Mouse (Mus musculus): ENCODE measurements around the gene Pip5k1b.

The Pip5k1b gene

DNA sequence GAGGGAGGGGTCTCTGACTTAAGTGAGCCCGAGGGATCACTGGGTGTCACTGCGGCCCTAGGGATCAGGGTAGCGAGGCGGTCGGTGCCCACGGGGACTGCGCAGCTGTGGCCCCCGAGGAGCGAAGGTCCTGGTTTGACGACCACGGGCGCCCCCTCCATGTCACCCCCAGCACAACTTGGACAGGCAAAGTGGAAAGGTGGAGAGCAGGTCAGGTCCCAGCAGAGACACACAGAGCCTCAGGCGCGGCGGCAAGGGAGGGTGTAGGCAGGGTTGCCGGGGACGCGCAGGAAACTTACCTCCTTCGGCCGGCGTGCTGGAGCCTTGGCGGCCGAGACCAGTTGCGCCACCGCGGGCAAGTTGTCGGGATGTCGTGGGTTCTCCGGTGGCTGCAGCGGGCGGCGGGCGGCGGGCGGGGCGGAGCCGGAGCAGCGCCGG lies at the start of gene Pip5k1b:
TSS of gene Pip5k1b (minus strand) at position 407 of the 438 bp plus-strand sequence.
- DNase-seq, result peak; percentile 54 to 63

DNA sequence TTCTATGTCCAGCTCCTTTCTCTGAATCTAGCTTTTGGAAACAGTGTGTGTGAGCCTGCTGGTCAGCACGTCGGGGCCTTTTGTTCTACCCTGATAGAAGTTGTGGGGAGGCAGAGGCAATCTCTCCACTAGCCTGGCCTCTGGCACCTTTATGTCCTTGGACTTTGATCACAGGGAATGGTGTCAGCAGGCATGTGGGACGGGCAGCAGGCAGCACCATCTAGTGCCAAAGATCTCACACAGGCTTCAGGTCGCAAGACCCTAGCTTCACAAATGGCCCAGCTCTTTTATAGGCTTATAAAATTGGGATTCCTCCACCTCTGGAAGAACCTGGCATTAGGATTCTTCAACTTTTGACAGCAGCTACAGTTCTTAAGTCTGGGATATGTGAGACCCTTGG lies 48.4 kb upstream of the Pip5k1b start:
- no peak for DNase-seq

DNA sequence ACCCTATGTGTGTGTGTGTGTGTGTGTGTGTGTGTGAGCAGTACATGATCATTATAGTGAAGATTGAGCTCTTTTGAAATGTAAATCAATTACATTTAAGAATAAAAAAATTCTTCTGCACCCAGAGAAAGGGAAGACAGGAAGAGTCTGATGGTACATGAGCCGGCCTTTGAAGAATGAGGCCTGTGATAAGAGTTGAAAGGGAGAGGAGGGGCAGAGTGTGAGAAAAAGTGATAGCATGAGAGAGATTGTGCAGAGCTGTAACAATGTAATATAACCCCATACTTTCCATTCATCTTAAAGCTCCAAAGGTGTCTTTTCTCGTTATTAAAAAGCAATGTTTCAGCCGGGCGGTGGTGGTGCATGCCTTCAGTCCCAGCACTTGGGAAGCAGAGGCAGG lies 47.8 kb upstream of the Pip5k1b start:
- no peak for DNase-seq

DNA sequence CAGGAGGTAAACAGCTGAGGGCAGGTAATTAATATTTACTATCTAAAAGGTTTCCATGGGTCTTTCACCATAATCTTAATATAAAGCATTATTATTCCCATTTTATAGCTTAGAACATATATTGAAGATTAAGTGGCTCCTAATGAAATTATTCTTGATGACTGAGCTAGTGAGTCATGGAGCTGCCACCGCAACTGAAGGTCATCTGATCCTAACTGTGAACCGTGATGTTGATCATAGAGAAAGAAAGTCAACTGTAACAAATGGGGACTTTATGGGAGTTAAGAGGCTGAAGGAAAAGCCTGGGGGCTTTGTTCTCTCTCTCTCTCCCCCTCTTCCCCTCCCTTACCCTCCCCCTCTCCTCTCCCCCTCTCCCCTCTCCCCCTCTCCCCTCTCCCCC lies 31.1 kb upstream of the Pip5k1b start:
- DNase-seq, result no peak

GRCm38 (mm10) chr19:24585171-24585570 lies 29.5 kb upstream of the Pip5k1b start:
- DNase-seq, result no peak

DNA sequence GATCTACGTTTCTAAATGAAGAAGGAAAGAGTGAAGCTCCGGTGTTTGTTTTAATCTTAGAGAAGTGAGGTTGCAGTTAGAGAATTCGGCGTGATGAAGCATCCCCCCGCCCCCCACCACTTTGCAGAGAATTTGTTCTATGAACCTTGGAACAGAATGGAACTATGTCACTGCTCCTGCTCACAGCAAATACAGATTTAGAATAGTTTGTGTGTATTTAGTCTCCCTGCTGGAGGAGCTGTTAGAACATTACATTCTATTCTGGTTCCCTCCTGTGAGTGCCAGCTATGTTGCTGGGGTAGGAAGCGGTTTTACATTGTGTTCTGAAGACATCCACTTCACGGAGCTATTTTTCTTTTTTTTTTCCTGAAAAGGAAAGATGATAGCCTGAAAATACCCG lies 28.3 kb upstream of the Pip5k1b start:
- no peak for DNase-seq

- DNase-seq, result no peak
These were observed 20.5 kb upstream of the Pip5k1b start for GRCm38 (mm10) chr19:24576125-24576524.

DNA sequence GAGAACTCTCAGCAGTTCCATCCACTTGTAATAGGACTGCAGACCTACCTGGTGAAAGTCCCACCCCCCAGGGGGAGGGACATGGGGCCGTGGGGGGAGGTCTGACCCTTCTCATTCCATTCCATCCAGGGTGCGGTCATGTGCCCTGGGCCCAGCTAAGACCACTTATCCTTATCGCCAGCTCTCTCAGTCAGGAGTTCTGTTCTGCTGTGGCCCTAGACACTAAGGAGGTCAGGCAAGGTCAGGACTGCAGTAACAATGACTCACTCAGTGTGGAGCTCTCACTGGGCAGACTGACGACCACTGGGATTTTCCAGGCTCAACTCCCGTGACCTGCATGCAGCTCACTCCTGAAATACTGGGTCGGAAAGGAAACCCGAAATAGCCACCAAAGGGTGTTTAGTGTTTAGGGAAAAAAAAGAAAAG lies 16.1 kb upstream of the Pip5k1b start:
- no peak for DNase-seq

DNA sequence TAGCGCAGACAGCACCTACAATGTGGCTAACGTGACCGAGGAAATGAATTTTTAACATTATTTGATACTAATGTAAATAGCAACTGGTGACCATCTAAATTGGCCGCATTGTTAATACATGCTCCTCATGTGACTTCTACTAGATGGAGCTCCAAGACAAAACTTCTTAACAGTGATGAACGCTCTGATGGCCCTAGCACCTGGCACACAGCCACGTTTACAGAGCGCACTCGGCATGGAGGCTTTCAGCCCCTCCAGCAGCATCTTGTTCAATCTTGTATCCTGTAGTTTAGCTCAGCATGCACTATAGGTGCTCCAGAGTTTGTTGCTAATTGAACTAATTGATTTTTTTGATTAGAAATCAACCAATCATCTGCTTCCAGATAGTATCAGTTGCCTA lies 15.3 kb upstream of the Pip5k1b start:
- DNase-seq, result no peak

DNA sequence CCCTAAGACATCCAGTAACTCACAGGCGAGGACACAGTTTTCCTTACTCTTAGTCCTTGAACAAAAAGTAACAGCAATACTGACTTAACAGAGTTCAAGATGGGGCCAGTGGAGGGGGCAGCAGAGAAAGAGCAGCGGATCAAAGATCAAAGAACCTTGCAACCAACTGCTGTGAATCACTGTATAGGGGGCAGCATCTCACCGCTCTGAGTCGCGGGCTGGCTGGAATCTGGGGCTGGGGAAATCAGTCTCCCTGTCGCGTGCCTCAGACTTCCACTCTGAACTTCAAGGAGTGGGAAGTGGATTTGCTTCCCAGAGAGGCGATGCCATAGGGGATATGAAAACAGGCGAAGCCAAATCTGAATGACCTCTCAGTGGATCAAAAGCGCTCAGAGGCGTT lies 1.8 kb upstream of the Pip5k1b start:
- DNase-seq, result peak in 1 of 2 experiments; percentile 24

DNA sequence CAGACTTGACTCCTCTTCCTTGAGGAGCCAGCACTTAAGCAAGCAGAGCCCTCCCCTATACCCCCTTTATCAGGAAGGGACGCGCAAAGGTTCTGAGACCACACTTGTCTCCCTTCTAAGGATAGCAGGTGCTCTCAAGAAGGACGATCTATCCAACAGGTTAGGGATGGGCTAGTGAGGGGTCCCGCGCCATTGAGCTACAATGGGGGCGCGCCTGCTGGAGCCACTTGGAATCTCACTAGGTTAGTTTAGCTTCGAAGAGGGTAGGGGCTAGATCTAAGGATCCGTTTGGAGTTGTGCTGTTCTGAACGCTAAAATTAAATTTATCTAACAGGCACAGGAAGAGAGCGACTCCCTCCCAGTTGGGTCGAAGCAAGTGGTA lies 904 bp upstream of the Pip5k1b start:
- DNase-seq, result no peak

- peak; percentile 57 to 75 for DNase-seq
These were observed 372 bp upstream of the Pip5k1b start for GRCm38 (mm10) chr19:24555904-24556584.

DNA sequence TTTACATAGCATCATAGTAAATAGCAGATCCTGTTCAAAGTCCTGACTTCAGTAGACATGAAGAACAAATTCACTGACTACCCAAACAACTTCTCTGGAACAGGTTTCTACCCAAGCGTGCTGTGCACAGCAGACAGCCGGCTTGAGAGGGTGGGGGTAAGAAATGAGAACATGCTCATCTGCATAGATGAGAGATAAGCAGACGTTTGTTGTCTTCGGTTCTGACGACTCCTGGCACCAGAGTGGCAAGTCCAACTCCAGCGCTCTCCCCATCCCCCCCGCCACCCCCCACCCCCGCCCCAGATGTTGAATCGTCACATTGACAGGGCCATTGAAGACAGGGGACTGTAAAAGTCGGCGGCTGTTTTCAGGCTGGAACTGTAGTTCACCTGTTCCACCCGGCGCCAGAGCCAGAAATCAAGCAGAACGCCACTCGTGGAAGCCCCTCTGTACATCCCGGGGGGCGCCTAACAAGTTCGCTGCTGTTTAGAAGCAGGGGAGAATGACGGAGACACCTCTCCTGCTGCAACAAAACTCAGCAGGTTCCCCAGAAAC lies 684 bp downstream of the Pip5k1b start:
- peak; percentile 7 to 14 for DNase-seq

DNA sequence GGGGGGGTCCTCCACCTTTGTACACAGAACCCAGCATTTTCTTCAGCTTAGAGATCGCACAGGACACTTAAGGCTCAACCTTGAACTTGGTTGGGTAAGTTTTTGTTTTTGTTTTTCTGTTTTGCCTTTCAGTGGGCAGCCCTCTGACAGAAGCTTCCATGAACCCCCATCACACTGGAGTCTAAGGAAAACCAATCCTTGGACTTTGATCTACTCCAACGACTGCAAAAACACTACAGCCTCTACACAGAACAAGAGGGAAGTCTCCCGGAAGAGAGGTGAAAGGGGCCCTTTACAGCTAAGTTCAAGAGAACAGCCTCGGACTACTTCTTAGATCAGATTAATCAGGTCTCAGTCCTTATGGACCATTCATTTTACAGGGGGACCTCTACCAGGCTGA lies 1.2 kb downstream of the Pip5k1b start:
- no peak for DNase-seq

- DNase-seq, result no peak
These were observed 2.2 kb downstream of the Pip5k1b start for GRCm38 (mm10) chr19:24553291-24554075.

- peak in 1 of 2 experiments; percentile 8 for DNase-seq
These were observed 3.0 kb downstream of the Pip5k1b start for GRCm38 (mm10) chr19:24552641-24553040.

DNA sequence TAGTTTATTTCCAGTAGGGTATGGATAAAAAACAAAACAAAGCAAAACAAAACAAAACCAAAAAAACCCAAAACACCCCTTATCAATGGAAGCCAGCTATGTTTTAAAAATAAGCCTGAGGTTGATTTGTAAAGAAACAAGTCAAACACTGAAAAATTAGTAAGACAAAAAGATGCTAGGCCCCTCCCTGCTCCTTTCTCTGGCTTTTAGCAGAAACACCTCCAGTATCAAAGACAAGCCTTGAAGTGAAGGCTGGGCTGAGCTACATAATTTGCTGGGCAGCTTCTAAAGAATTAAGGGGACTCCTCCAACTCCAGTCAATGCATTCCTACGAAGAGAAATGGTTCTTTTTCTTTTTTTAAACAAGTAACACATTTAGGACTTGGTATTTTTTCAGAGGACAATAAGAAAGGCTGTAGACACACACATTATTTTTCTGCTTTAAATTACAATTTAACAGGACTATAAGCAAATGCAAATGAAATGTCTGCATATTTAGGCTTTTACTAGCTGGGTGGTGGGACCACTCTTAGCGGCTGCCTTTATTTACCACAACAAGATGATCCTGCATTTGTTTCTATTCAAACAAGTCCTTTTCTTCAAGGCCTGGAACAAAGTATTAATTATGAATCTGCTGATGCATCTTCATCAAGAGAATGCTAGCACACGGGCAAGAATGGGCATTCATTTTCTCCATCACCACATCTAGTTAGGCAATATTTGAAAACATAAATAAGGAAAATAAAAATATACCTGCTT lies 4.3 kb downstream of the Pip5k1b start:
- no peak for DNase-seq

DNA sequence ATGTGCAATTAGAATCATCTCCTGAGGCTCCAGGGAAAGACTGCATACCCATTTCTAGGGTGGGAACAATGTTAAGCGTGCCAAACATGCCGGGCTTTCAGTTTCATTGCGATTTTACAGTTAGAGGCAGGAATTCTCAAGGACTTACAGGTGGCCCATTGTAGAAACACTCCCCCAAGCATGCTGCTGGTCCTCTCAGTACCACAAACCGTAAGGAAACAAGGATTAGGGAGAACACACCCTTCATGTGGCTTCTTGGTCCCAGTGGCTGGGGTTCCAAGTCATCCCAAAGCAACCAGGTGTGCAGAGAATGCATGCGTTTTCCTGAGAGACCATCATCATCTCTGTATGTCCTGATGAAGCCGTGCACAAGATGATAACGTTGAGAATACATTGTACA lies 4.9 kb downstream of the Pip5k1b start:
- no peak for DNase-seq

DNA sequence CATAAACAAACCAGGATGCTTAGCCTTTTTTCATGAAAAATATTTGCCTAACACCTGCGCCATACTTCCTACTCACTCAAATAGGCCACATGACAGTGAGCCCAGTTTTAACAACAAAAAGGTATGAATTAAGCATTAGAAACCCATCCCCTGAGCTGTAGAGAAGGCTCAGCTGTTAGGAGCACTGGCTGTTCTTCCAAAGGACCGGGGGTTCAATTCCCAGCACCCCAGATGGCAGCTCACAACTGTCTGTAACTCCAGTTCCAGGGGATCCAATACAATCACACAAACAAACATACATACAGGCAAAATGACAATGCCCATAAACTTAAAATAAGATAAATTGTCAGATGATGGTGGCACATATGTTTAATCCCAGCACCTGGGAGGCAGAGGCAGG lies 5.7 kb downstream of the Pip5k1b start:
- DNase-seq, result no peak

- DNase-seq, result no peak
These were observed 7.3 kb downstream of the Pip5k1b start for GRCm38 (mm10) chr19:24548337-24548736.

DNA sequence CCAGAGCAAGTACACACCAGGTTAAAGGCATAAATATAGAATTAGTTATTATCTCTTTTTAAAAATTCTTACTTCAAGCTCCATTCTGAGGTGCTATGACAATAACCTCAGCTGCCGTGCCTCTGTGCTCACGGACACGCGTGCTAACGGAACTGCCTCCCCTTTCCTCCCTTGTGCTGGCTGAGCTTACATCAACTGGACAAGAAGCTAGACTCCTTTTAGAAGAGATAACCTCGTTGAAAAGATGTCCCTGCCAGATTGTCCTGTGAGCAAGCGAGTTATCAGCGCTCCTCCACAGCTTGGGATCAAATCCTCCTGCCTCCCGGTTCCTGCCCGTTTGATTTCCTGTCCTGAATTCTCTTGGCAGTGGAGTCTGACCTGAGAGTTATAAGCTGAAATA lies 9.5 kb downstream of the Pip5k1b start:
- no peak for DNase-seq

DNA sequence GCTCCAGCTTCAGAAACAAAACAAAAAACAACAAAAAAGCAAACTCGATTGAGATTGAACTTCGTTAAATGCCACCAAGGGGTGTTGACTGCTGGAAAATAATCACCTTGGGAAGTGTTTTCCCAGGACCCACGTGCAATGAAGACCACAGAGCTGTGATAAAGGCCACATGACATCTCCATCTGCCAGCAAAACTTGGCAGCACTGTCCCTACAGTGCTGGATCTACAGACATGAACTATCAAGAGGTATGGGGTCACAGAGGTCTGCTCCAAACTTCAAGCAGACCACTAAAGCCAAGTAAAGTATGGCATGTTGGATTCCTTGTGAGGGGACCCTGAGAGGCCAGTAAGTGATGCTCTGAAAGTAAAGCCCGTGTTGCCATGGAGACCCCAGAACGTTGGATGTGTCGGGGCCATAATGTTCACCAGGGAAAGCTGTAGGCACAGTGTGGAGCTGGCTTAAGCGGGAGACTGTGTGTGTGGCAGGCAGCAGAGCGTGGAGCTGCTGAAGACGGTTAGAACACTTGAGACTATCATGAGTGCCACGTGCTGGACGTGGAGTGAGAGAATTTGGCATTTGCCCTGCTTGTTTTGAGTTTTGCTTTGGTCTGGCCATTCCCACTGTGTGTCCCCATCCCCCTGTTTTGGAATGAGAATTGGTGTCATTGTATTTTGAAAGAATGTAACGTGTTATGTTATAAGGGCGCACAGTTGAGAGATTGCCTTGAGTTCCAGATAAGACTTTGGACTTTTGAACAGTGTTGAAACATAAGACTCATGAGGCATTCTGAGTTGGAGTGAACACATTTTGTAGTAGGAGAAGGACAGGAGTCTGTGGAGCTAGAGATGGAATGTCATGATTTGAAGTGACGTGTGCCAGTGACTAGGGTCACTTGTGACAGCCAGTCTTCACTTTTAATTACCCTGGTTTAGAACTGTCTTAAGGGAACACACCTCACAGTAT lies 12.0 kb downstream of the Pip5k1b start:
- no peak for DNase-seq

Measured in spleen, adult 18-20 months (tissue).